Mouse (Mus musculus) urinary bladder, postnatal 14 days (tissue): ENCODE data around the gene Atp6v0e.

Experiments used
- DNase-seq: peaks from one replicate; pipeline ENCODE4 v3.0.0; 2021; ENCODE audit warnings: low spot score

The Atp6v0e gene

DNA sequence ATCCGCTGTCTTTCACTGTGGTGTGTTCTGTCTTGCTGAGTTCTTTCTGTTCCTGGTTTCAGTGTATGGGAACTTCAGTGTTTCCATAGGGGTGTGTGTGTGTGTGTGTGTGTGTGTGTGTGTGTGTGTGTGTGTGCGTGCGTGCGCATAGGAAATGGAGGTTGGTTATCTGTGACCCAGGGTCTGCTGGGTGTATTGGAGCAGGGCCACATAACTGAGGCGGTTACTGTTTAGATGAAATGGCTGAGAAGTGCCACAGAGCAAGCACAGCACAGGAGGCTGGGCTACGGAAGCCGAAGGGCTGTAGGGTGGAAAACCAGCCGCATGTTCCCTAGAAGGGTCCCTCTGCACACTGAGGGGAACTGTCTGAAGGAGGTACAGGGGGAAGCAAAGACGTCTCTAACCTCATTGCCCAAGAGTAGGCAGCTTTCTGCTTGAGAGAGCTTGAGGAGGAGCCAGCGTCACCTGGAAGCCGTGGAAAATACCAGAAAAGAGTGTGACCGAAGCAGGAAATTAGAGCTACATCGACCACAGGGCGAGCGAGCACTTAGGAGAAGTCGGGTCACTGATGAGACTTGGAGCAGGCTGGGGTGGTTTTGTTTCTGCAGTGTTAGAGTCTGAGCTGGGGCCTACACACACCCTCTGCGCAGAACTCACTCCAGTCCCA, 23.4 kb downstream of the Atp6v0e start:
- DNase-seq = no peak

DNA sequence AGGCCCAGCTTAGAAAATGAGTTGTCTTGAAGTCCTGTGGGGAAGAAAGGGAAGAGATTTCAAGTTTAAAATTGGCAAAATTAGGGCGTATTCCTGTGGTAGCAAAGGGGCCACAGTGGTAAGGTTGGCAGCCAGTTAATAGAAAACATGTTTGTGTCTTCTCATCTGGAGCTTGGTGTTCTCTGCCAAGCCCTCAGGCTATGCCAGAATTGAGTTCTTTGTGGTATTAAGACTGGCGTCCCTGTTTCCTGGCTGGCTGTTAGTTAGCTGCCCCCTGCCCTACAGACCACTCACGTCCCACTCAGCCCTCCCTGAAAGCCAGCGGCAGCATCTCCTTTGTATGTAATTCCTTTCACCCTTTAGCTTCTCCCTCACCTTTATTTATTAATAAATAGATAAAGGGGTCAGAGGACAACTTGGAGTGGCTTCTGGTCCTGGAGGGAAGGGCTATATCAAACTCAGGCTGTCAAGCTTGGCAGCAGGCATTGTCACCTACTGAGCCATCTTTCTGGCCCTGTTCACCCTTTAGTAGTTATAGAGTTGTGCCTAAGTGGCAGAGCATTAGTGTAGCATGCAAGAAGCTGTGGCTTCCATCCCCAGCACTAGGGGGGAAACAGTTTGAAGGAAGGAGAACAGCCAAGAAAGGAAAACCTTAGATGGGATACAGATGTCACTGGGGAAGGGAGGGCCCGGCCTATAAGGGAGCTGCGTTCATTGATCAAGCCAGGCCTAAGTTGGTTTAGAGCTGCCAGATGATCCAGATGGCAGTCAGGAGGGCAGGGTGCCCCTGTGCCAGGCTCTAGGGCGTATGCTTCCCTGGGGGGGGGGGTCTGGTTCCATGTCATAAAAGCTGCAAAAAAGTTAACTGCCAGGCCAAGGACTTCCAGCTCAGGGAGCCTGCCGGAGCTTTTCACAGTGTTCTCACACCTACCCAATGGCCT, 26.0 kb downstream of the Atp6v0e start:
- DNase-seq = no peak

DNA sequence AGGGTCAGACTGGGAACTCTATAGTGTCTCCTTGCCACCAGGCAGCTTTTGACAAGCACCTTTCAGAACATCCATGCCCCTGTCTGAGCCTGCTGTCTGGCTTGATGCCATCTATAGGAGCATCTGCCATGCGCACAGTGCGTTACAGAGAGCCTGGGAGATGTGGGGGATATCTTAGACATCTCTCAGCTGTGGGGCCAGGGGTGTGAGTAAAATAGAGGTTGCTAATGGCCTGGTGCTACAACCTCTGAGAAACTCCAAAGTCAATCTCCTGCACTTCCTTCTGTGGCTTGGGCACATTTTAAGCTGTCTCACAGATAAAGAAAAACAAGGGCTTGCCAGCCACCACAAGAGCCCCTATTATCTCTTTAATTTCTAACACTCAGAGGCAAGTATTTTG, 26.8 kb downstream of the Atp6v0e start:
- DNase-seq = no peak

DNA sequence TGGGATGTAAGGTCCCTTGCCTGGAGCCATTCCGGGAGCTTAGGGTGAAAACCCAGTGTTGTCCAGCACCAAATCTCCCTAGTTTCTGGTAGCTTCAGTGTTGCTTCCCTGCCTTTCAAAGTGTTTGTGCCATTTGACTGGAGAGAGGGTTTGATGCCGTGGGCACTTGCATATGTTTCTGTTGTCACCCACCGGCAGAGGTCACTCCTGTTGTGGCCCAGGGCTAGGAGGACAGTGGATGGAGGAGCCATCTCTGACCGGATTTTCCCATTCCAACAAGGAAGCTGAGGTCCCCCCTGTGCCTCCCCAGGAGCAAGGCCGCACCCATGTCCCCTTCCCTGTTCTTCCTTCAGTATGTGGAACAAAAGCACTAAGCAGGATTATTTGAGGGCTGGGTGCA, 27.2 kb downstream of the Atp6v0e start:
- DNase-seq = no peak

DNA sequence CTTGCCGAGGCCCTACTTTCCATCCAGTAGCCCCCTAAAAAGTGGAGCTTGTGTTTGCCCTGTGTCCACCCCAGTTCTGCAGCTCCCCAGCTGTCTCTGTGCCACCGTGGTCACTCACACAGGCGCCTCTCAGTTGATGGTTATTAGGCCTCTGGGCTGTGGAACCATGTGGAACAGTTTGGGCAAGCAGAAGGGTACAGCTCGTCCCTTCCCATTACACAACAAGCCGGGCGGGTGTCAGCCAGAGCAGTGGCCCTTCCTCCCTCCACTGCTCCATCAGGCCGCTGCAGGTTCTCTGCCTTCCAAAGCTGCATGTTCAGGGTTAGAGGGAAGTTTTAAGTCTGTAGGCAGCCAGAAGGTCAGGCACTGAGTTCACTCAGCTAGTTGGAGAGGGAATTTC, 28.1 kb downstream of the Atp6v0e start:
- DNase-seq = peak; percentile 30

DNA sequence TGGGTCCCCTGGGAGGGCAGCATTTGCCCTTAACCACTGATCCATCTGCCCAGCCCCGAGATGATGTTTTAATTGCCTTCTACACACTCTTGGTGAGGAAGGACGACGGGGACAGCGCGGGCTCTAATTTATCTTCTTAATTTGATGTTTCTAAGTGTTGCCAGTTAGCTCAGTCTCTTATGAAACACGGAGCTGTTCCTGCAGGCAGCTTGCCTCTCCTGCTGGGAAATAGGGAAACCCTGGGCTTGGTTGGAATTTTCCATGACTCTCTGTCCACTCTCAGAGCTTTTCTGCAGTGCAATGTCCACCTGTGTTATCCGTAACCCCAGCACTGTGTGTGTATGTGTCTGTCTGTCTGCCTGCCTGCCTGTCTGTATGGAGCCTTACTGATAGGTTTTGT, 30.4 kb downstream of the Atp6v0e start:
- DNase-seq = no peak

DNA sequence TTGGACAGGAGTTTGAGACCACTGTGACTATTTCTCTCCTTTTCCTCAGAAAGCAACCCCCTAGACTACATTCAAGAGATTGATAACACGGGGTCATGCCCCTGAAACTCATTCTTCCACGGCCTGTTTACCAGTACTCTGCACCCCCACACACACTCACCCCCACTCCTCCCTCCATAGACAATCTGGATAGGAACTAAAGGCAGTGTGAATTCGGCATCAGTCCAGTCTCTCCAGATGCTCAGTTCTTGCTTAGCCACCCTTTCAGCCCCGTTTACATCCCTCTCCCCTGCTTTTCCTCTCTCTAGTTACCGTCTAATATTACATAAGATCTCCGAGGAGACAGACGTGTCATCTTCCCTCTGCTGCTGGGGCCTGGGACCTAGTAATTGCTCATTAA, 31.1 kb downstream of the Atp6v0e start:
- DNase-seq = no peak

DNA sequence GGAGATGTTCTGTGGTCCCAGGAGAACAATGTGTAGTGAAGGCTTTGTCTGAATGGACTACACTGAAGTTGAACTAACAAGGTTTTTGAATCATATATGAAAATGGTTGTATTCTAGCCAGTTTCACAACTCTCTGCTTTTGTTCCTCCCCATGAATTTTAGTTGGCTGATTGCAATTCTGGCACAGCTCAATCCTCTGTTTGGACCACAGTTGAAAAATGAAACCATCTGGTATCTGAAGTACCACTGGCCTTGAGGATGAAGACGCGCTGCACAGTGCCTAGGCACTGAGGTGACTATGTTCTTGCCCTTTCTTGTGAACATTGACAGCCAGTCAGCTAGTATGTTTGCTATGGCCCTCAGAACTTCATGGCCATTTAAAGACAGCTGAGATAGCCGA, 32.2 kb downstream of the Atp6v0e start:
- DNase-seq = no peak

DNA sequence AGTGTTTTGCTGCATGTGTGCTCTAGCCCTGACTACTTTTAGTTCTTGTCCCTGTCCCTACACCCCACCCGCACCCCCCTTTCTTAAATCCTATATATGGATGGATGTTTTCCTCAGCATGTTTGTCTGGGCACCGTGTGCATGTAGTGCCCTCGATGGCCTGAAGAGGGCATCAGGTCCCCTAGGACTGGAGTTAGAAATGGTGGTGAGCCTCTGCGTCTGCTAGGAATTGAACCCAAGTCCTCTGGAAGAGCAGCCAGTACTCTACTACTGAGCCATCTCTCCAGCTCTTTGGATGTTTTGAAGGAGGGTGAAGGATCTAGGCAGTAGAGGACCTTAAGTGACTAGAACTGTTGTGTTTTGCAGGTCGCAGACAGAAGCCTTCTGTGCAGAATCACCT, 35.8 kb downstream of the Atp6v0e start:
- DNase-seq = no peak

DNA sequence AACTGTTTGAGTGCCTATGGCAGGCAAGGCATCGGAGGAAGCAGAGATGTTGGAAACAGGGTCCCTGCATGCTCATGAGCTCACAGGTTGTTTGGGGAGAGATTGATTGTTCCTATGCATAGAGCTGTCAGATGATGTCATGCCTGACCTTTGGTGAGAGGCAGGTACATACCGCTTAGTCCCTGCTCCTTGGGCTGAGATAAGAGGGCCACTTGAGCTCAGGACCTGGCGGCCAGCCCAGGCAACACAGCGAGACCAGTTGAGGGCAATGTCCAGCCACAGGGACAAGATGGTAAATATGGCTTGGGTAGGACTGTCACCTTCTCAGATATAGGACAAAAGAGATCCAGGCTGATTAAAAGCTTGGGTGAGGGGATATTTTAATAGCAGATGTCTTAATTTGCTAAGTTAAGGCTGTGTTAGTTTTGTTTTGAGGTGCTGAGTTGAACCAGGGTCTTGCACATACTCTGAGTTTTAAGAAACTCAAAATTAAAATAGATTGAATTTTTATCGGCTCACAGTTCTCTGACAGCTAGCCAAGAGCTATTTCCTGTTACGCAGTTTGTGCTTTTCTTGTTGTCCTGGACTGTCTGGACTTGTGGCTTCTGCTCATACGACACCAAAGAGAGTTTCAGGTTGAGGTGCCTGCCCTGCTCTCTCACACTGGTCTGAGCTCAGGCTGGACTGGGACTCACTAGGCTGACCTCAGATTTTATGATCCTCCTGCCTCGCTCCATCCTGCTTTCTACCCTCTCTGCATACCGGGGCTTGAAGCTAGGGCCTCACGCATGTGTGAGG, 37.0 kb downstream of the Atp6v0e start:
- no peak for DNase-seq

DNA sequence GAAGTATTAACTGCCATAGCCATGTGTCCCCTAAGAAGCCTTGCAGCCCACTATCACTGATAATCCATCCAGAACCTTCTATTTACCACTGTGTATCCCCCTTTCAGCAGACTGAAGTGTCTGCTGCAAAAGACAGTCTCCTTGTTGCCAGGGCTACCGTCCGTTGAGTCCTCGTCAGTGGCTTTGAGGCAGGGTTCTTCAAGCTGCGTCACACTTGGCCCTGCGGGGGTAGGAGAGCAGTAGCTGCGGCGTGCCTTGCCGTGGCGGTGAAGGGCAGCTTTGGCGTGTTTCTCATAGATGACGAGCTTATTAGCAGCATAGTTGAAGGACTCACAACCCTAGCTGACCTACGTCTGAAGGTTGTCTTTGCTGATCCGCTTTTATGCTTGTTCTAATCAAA, 38.5 kb downstream of the Atp6v0e start:
- DNase-seq = no peak

DNA sequence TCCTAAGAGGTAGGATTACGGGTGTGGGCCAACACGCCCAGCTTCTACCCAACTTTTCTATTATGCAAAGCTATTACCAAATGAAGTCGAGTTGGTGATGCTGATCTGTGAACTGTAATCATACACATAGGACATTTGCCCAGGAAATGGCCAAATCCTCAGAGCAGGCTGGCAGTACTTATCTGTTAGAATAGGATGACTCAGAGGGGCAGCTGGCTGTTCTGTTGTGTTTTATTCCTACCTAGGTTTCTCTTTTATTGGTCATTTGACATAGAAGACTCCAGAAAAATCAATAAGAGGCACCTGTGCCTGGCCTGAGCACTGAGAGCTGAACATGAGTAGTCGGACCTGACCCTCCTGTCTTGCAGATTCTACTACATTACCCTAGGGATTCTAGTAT, 39.6 kb downstream of the Atp6v0e start:
- DNase-seq = no peak

DNA sequence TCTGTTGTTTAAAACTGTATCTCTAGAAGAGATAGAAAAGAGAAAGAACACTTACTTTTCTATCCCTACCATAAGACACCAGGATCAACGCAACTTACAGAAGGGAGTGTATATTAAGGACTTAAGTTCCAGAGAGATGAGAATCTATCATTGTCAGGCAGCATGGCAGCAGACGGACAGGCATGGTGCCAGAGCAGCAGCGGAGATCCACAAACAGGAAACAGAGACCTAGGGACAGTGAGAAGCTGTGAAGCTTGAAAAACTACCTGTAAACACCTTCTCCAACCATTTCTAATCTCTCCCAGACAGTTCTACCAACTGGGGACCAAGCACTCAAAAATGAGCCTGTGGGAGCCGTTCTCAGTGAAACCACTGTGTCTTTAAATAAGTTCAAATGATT, 40.6 kb downstream of the Atp6v0e start:
- DNase-seq = no peak

DNA sequence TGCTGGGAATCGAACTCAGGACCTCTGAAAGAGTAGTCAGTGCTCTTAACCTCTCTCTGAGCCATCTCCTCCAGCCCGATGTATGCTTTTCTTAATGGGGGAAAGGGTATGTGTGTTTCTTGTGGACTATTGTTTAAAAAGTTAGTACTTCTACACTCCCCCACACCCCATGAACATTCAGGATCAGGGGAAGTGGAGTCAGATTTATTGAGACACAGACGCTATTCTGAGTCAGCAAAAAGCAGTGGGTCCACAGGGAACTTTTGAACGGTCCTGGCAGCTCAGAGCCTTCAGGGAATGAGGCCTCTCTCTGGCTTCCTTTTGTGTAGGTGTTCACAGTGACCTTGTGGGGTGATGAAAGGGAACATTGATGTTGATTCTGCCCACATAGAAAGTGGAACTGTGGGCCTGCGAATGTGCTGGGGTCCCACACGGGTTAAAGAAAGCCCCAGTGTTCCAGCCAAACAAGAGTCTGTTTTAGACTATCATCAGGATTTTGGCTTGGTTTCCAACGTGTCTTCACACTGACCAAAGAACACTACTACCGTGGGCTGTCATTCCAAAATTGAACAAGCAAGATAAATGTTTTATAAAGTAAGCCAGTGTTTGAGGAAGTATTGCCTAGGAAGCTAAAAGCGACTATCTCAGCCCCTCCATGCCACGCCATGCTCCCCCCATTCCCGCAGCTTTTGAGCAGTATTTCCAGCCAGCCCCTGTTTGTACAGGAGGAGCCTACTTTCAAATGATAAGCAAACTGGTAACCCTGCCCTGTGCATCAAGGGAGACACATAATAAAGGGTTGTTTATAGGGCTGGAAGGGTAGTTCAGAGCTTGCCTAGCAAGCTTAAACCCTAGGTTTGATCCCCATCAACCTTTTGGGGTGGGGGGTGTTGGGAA, 42.7 kb downstream of the Atp6v0e start:
- no peak for DNase-seq

DNA sequence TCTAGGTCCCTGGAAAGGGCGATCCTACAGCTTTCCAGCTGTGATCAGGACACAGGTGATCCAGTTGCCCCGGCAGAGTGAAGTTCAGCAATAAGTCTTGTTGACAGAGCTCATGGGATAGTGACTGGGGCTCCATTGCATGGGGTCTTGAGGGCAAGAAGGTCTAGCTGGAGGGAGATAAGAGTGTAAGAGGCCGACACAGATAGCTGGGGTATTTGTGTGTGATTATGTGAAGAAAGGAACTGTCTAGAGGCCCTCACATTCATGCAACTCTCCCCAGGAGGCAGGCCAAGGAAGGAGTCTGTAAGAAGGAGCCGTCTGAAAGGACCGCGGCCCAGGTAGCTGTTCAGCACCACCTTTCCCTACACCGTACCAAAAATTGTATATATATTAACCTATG, 44.0 kb downstream of the Atp6v0e start:
- DNase-seq = no peak

DNA sequence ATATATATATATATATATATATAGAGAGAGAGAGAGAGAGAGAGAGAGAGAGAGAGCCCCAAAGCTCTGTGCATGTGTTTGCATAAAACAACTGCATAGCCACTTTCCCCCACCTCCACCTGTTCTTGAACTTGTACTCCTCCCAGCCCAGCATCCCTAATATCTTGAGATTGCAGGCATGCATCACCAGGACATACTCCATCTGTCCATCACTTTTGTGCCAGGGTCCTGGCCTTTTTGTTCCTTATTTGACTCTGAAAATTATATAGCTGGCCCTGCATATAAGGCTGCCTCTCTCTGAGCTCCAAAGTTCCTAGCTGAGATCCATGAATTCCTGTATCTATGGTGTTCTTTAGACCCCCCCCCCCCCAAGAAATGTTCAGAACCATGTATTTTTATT, 45.5 kb downstream of the Atp6v0e start:
- DNase-seq = no peak

DNA sequence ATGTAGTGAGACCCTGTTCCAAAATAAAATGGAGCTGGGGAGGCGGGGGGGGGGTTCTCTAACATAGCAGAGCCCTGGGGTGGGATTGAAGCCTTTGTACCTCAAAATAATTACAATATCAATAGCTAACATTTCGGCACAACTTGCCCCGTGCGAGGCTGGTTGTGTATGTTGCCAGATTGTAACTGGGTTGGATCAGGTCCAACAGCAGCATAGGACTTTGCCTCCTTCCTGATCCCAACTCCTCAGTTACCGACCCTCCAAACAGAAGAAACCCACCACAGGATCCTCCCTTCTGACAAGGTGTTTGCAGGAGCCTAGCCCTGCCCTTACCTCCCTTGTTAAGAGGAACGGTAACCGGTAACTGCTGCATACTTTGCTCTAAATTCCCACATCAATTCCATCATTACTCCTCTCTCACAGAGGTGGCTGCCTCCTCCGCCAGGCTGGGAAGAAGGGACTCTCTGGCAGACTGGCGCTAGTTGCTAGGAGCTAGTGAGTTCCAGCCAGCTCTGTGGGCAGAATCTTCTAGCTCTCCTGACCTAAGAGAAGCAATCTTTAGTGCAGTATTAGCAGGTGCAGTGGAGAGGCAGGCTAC, 46.1 kb downstream of the Atp6v0e start:
- no peak for DNase-seq

DNA sequence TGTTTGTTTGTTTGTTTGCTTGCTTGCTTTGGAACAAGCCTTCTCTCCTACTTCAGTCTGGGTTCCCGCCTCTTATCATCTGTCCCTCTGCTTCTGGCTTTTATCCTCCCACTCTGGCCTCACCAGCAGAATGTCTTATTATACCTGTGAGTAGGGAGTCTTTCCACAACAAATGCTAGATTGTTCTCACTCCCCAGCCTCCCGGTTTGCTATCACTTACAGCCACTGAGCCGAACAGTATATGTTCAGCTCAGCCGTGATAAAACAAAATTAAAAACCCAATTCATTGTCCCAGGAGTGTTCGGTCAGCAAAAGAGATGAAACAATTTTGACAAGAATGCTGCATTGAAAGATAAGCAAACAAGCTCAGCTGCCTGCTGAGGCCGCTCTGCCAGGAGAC, 47.0 kb downstream of the Atp6v0e start:
- DNase-seq = no peak

DNA sequence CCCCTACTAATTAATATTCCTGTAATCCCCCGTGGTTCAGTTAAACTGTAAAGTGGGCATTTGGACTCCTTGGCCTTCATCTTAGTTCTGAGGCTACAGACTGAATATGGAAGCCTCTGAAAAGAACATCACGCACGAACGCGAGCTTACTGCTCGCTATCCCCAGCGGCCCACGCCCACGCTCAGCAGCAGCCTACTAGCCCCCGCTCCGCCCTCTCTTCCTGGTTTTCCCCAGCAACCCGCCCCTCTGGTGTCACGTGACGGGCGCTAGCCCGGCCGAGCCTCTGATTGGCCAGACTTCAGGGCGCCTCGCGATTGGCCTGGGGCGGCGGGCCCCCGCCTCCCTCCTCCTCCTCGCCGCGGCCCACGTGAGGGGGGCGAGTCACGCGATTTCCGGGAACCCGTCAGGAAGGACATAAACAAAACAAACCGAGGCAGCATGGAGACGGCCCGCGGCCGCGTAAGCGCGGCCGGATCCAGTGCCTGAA, 52.3 kb downstream of the Atp6v0e start, which contains the start of gene Crebrf:
Crebrf (plus strand) TSS at position 380 of the 488 bp plus-strand sequence.
- DNase-seq = peak; percentile 99

DNA sequence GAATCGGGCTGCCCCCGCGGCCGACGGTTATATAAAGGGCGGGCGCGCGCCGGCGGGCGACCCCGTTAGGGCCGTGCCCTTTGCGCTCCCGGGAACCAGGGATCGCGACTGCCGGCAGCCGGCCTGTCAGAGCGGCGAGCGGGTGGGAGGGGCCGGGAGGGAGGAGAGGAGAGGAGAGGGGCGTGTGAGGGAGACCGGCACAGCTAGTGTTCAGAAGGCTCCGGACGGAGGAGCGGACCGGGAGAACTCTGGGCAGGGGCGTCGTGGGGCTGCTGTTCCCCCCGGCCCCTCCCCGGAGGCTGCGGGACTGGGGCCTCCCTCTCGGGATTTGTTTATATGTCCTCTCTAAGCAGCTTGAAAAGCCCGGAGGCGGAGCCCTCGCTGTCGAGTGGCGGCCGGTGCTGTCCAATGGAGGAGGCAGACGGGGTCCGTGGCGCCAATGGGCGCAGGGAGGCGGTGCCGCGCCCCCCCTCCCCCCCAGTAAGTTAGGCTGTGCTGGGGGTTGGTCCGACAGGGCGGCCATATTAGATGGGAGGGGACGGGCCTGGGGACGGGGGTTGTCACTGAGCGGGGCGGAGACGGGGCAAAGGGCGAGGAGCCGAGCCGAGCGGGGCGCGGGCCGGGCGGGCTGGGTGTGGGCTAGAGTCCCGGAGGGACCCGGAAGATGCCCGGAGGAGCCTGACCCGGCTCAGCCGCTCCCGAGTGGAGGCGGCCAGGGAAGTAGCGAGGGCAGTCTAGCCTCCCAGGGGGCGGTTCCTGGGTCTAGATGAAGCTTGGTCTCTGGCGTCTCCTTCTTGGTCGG, 53.1 kb downstream of the Atp6v0e start:
- peak; percentile 95 for DNase-seq
